Mouse (Mus musculus): ENCODE results near the gene BC051142.
"Not testable (repeated sequence)": the region's sequence is repeated elsewhere in the genome, so short reads cannot be mapped to it uniquely, and the experiment has no call there.

The BC051142 gene

GRCm38 (mm10) chr17:34398058-34398710 lies 436 bp upstream of the BC051142 start:
- in situ Hi-C loops (cut with MboI, MseI) = no loop called here

GRCm38 (mm10) chr17:34399394-34399715 lies 735 bp downstream of the BC051142 start:
- in situ Hi-C loops (cut with MboI, MseI) = no loop called here

- in situ Hi-C loops (cut with MboI, MseI) = no loop called here
Measured at GRCm38 (mm10) chr17:34411117-34411516, 12.5 kb downstream of the BC051142 start.

- in situ Hi-C loops (cut with MboI, MseI) = no loop called here
Measured at GRCm38 (mm10) chr17:34420014-34420413, 21.4 kb downstream of the BC051142 start.

GRCm38 (mm10) chr17:34427597-34427996 lies 29.0 kb downstream of the BC051142 start:
- in situ Hi-C loops (cut with MboI, MseI) = no loop called here

GRCm38 (mm10) chr17:34437120-34437519 lies 38.5 kb downstream of the BC051142 start:
- in situ Hi-C loops (cut with MboI, MseI) = no loop called here

GRCm38 (mm10) chr17:34437606-34438005 lies 39.0 kb downstream of the BC051142 start:
- in situ Hi-C loops (cut with MboI, MseI) = no loop called here

GRCm38 (mm10) chr17:34438588-34438987 lies 40.0 kb downstream of the BC051142 start:
- in situ Hi-C loops (cut with MboI, MseI) = no loop called here

- in situ Hi-C loops (cut with MboI, MseI) = loop anchor here (5.0 kb wide), 1 partner anchor 128 kb away; no protein-coding TSS in a partner anchor
Measured at GRCm38 (mm10) chr17:34439795-34440194, 41.2 kb downstream of the BC051142 start.

- in situ Hi-C loops (cut with MboI, MseI) = loop anchor here (5.0 kb wide), 1 partner anchor 125 kb away; no protein-coding TSS in a partner anchor
Measured at GRCm38 (mm10) chr17:34441990-34442389, 43.4 kb downstream of the BC051142 start.

GRCm38 (mm10) chr17:34448473-34449041 lies 49.9 kb downstream of the BC051142 start:
- in situ Hi-C loops (cut with MboI, MseI) = no loop called here

GRCm38 (mm10) chr17:34457668-34458067 lies 59.0 kb downstream of the BC051142 start:
- in situ Hi-C loops (cut with MboI, MseI) = loop anchor here (5.0 kb wide), 1 partner anchor 320 kb away; no protein-coding TSS in a partner anchor

- in situ Hi-C loops (cut with MboI, MseI) = loop anchor here (5.0 kb wide), 1 partner anchor 318 kb away; no protein-coding TSS in a partner anchor
Measured at GRCm38 (mm10) chr17:34459255-34459654, 60.6 kb downstream of the BC051142 start.

- in situ Hi-C loops (cut with MboI, MseI) = not testable (repeated sequence)
Measured at GRCm38 (mm10) chr17:34465906-34466305, 67.3 kb downstream of the BC051142 start.

GRCm38 (mm10) chr17:34470491-34470890 lies 71.9 kb downstream of the BC051142 start:
- in situ Hi-C loops (cut with MboI, MseI) = no loop called here

- in situ Hi-C loops (cut with MboI, MseI) = no loop called here
Measured at GRCm38 (mm10) chr17:34475060-34475459, 76.4 kb downstream of the BC051142 start.

- in situ Hi-C loops (cut with MboI, MseI) = no loop called here
Measured at GRCm38 (mm10) chr17:34476427-34476826, 77.8 kb downstream of the BC051142 start.

GRCm38 (mm10) chr17:34477238-34478013 lies 78.8 kb downstream of the BC051142 start, which contains the start of gene Btnl4:
Gene Btnl4 (minus strand): TSS chr17:34477318.
- in situ Hi-C loops (cut with MboI, MseI) = not testable (repeated sequence)

GRCm38 (mm10) chr17:34492796-34493195 lies 94.2 kb downstream of the BC051142 start:
- in situ Hi-C loops (cut with MboI, MseI) = no loop called here

- in situ Hi-C loops (cut with MboI, MseI) = not testable (repeated sequence)
Measured at GRCm38 (mm10) chr17:34495156-34495555, 96.5 kb downstream of the BC051142 start.

- in situ Hi-C loops (cut with MboI, MseI) = no loop called here
Measured at GRCm38 (mm10) chr17:34496539-34496938, 97.9 kb downstream of the BC051142 start.

- in situ Hi-C loops (cut with MboI, MseI) = not testable (repeated sequence)
Measured at GRCm38 (mm10) chr17:34497319-34497718, 98.7 kb downstream of the BC051142 start.
